In the genomic region with DNA sequence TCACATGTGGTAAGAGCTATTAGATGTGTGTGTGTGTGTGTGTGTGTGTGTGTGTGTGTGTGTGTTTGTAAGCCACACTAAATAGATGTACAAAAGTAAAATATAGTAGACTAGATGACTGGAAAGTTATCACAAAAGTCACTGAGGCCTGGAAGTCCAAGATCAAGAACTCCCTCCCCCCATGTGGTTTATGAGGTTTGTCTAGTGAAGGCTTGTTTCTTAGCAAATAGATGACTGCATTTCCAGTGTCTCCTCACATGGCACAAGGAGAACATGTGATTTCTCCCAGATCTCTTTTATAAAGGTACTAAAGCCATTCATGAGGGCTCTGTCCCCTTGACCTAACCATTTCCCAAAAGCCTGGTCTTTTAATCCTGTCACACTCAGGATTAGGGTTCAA, we compare ENCODE assay signal across 18 mouse cellular contexts.
"Had no signal": no experiment of that assay in that cellular context is flagged by ENCODE, and none has a peak within 500 bp of the region (broad histone marks: within the 10 kb centered on the region; RNA-seq: fewer than 3 reads in every experiment).

No protein-coding gene starts in this region.

- H3K36me3 ChIP-seq: limb, embryonic 10.5 days; limb, embryonic 13.5 days; liver, embryonic 13.5 days; midbrain, embryonic 12.5 days; midbrain, embryonic 15.5 days had no signal

- H3K4me3 ChIP-seq: limb, embryonic 10.5 days; limb, embryonic 13.5 days; liver, embryonic 13.5 days; midbrain, embryonic 12.5 days; midbrain, embryonic 15.5 days; myocyte had no signal

- H3K27ac ChIP-seq: limb, embryonic 10.5 days; limb, embryonic 13.5 days; liver, embryonic 13.5 days; midbrain, embryonic 12.5 days; midbrain, embryonic 15.5 days; stomach, postnatal 0 days had no signal

- DNase-seq: kidney, adult 18-20 months; kidney, adult 9 months; kidney, postnatal 14 days; kidney, postnatal 4 days; liver, embryonic 13.5 days; lung, adult 2 months; lung, postnatal 14 days; right cerebral cortex, postnatal 14 days; right cerebral cortex, postnatal 4 days; thymus, adult 2 months; thymus, postnatal 14 days; thymus, postnatal 4 days had no signal

- H3K4me1 ChIP-seq: limb, embryonic 10.5 days; limb, embryonic 13.5 days; liver, embryonic 13.5 days; midbrain, embryonic 12.5 days had no signal
